Mouse (Mus musculus): ENCODE results near the gene Gabrr1. TPM values are rescaled to one million over a fixed set of nuclear protein-coding genes. Genes with fewer than 3 reads are reported as not detected.
"Not testable (repeated sequence)": the region's sequence is repeated elsewhere in the genome, so short reads cannot be mapped to it uniquely, and the experiment has no call there.

Gabrr1 gene
- polyA plus RNA-seq (2016; fragmentation: Nextera tagmentation; extraction: Ambion mirVana), result 0.06 TPM in 1 of 2 replicates, not detected in the other

GRCm38 (mm10) chr4:33132221-33132620 is at the start of gene Gabrr1:
Gabrr1 (plus strand) TSS chr4:33132521.
- Histone ChIP-seq H3K4me1 (peaks cover 4% of the 10 kb centered on the region; the same call in 1 of the 2 replicates), H3K9ac (no peak within 1 kb of the TSS), H3K4me2 (replicated peaks) (no peak within 1 kb of the TSS), H3K36me3 (no peaks in the 10 kb centered on the region), H3K27ac (no peak within 1 kb of the TSS), H3K27me3 (no peaks in the 10 kb centered on the region), H3K4me3 (no peak within 1 kb of the TSS), H3K9me3 (no peaks in the 10 kb centered on the region)
- ATAC-seq (ENCODE audit: insufficient number of reproducible peaks, insufficient read depth, low FRiP score, low TSS enrichment), result no peak
- WGBS, result 49% methylated on average over 11 of the region's 11 CpGs

- Histone ChIP-seq H3K4me1 (no peaks in the 10 kb centered on the region), H3K4me3 (no peak overlapping the region), H3K27me3 (no peaks in the 10 kb centered on the region), H3K9ac (no peak overlapping the region), H3K4me2 (replicated peaks) (no peak overlapping the region), H3K27ac (no peak overlapping the region), H3K9me3 (no peaks in the 10 kb centered on the region), H3K36me3 (no peaks in the 10 kb centered on the region)
- 81% methylated on average over 6 of the region's 6 CpGs for WGBS
- no peak for ATAC-seq (ENCODE audit: insufficient number of reproducible peaks, insufficient read depth, low FRiP score, low TSS enrichment)
Measured at GRCm38 (mm10) chr4:33099118-33099694, 33.1 kb upstream of the Gabrr1 start.

GRCm38 (mm10) chr4:33109720-33110458 is 22.4 kb upstream of the Gabrr1 start:
- WGBS, result 87% methylated on average over 14 of the region's 14 CpGs
- Histone ChIP-seq H3K9me3 (0 out of 2 replicates have a peak, but pooled peaks cover under 1% of the 10 kb centered on the region), H3K4me2 (replicated peaks) (no peak overlapping the region), H3K36me3 (no peaks in the 10 kb centered on the region), H3K4me1 (no peaks in the 10 kb centered on the region), H3K27ac (no peak overlapping the region), H3K27me3 (no peaks in the 10 kb centered on the region), H3K9ac (no peak overlapping the region), H3K4me3 (no peak overlapping the region)
- ATAC-seq (ENCODE audit: insufficient number of reproducible peaks, insufficient read depth, low FRiP score, low TSS enrichment), result no peak

GRCm38 (mm10) chr4:33110845-33111244 is 21.5 kb upstream of the Gabrr1 start:
- Histone ChIP-seq H3K9ac (no peak overlapping the region), H3K9me3 (0 out of 2 replicates have a peak, but pooled peaks cover 4% of the 10 kb centered on the region), H3K4me1 (no peaks in the 10 kb centered on the region), H3K27me3 (no peaks in the 10 kb centered on the region), H3K4me2 (replicated peaks) (no peak overlapping the region), H3K27ac (no peak overlapping the region), H3K4me3 (no peak overlapping the region), H3K36me3 (no peaks in the 10 kb centered on the region)
- WGBS, result 74% methylated on average over 7 of the region's 7 CpGs
- no peak for ATAC-seq (ENCODE audit: insufficient number of reproducible peaks, insufficient read depth, low FRiP score, low TSS enrichment)

- H3K9ac ChIP-seq, result no peak overlapping the region
- no peaks in the 10 kb centered on the region for H3K4me1 ChIP-seq
- H3K27ac ChIP-seq, result no peak overlapping the region
- 82% methylated on average over 9 of the region's 9 CpGs for WGBS
- no peaks in the 10 kb centered on the region for H3K27me3 ChIP-seq
- H3K36me3 ChIP-seq, result no peaks in the 10 kb centered on the region
- H3K4me2 ChIP-seq (replicated peaks), result no peak overlapping the region
- no peak overlapping the region for H3K4me3 ChIP-seq
- 0 out of 2 replicates have a peak, but pooled peaks cover 4% of the 10 kb centered on the region for H3K9me3 ChIP-seq
- no peak for ATAC-seq (ENCODE audit: insufficient number of reproducible peaks, insufficient read depth, low FRiP score, low TSS enrichment)
Measured at GRCm38 (mm10) chr4:33111358-33111757, 21.0 kb upstream of the Gabrr1 start.

GRCm38 (mm10) chr4:33112866-33113265 is 19.5 kb upstream of the Gabrr1 start:
- H3K9me3 ChIP-seq; H3K27ac ChIP-seq; H3K4me1 ChIP-seq; H3K9ac ChIP-seq; H3K36me3 ChIP-seq; H3K27me3 ChIP-seq; ATAC-seq (ENCODE audit: insufficient number of reproducible peaks, insufficient read depth, low FRiP score, low TSS enrichment); H3K4me3 ChIP-seq; H3K4me2 ChIP-seq (replicated peaks): not testable (repeated sequence)
- WGBS, result 96% methylated on average over 10 of the region's 14 CpGs

GRCm38 (mm10) chr4:33119118-33119517 is 13.2 kb upstream of the Gabrr1 start:
- not testable (repeated sequence) for H3K4me3 ChIP-seq; H3K27ac ChIP-seq; H3K4me2 ChIP-seq (replicated peaks); H3K36me3 ChIP-seq; H3K9me3 ChIP-seq; H3K27me3 ChIP-seq; ATAC-seq (ENCODE audit: insufficient number of reproducible peaks, insufficient read depth, low FRiP score, low TSS enrichment); H3K4me1 ChIP-seq; H3K9ac ChIP-seq
- 2% methylated on average over 3 of the region's 3 CpGs for WGBS

GRCm38 (mm10) chr4:33124493-33124892 is 7.8 kb upstream of the Gabrr1 start:
- Histone ChIP-seq H3K4me1 (no peaks in the 10 kb centered on the region), H3K4me3 (no peak overlapping the region), H3K9ac (no peak overlapping the region), H3K27me3 (no peaks in the 10 kb centered on the region), H3K36me3 (no peaks in the 10 kb centered on the region), H3K27ac (no peak overlapping the region), H3K9me3 (no peaks in the 10 kb centered on the region), H3K4me2 (replicated peaks) (no peak overlapping the region)
- ATAC-seq (ENCODE audit: insufficient number of reproducible peaks, insufficient read depth, low FRiP score, low TSS enrichment), result no peak
- WGBS, result 82% methylated on average over 6 of the region's 6 CpGs

GRCm38 (mm10) chr4:33125409-33126084 is 6.8 kb upstream of the Gabrr1 start:
- Histone ChIP-seq H3K27ac (no peak overlapping the region), H3K9me3 (no peaks in the 10 kb centered on the region), H3K4me2 (replicated peaks) (no peak overlapping the region), H3K27me3 (no peaks in the 10 kb centered on the region), H3K9ac (no peak overlapping the region), H3K4me1 (no peaks in the 10 kb centered on the region), H3K4me3 (no peak overlapping the region), H3K36me3 (no peaks in the 10 kb centered on the region)
- 74% methylated on average over 10 of the region's 10 CpGs for WGBS
- no peak for ATAC-seq (ENCODE audit: insufficient number of reproducible peaks, insufficient read depth, low FRiP score, low TSS enrichment)

GRCm38 (mm10) chr4:33146679-33147291 is 14.5 kb downstream of the Gabrr1 start:
- Histone ChIP-seq H3K9ac (no peak overlapping the region), H3K4me3 (no peak overlapping the region), H3K27ac (no peak overlapping the region), H3K9me3 (no peaks in the 10 kb centered on the region), H3K27me3 (peaks cover 5% of the 10 kb centered on the region; the same call in 1 of the 2 replicates), H3K4me1 (no peaks in the 10 kb centered on the region), H3K4me2 (replicated peaks) (peak overlapping the region; percentile 23; the same call in 1 of the 2 replicates), H3K36me3 (no peaks in the 10 kb centered on the region)
- 41% methylated on average over 20 of the region's 20 CpGs for WGBS
- ATAC-seq (ENCODE audit: insufficient number of reproducible peaks, insufficient read depth, low FRiP score, low TSS enrichment), result no peak

GRCm38 (mm10) chr4:33147825-33148224 is 15.5 kb downstream of the Gabrr1 start:
- Histone ChIP-seq H3K36me3 (no peaks in the 10 kb centered on the region), H3K4me3 (no peak overlapping the region), H3K9me3 (no peaks in the 10 kb centered on the region), H3K9ac (no peak overlapping the region), H3K27ac (no peak overlapping the region), H3K27me3 (peaks cover 5% of the 10 kb centered on the region; the same call in 1 of the 2 replicates), H3K4me2 (replicated peaks) (no peak overlapping the region), H3K4me1 (no peaks in the 10 kb centered on the region)
- ATAC-seq (ENCODE audit: insufficient number of reproducible peaks, insufficient read depth, low FRiP score, low TSS enrichment), result no peak
- WGBS, result 10% methylated on average over 2 of the region's 2 CpGs
